Mouse (Mus musculus) mature B cell (primary cell): ENCODE data around the gene Sbno1.

Experiments
- in situ Hi-C: fragments of 300-500 bp; cut with MboI; formaldehyde crosslinking; loops from 2 replicates; pipeline ENCODE4 v1.14.3; 2019

Gene Sbno1

DNA sequence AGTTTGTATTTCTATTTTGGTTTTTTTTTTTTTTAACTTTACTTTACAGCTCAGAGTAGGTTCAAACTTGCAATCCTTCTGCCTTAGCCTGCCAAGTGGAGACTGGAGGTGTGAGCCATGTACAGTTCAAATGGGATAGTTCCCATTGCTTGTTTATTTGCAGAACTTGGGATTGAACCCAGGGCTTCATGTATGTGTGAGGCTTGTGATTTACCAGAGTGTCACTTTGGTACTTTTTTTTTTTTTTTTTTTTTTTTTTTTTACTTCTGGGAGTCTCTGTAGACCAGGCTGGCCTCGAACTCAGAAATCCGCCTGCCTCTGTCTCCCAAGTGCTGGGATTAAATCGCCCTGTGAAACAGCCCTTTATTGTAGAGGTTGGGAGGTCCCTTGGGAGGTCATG, 18.4 kb upstream of the Sbno1 start:
- in situ Hi-C loops = no loop called here

DNA sequence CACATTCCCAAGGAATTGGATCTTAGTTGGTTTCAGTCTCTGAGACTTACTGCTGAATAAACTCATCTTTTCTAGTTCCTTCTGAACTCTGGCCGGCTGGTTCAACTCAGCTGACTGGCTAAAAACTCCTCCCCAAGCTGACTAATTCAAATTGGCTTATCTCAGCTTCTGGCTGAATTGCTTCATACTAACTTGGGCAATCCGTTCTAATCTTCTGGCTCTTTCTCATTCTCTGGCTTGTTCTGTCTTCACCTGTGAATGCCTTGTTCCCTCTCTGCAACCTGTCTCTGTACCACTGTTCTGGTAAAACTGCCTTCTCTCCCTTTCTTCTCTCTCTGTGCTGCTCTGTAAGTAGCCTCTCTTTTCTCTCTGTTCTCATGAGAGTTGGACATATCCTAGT, 16.8 kb upstream of the Sbno1 start:
- in situ Hi-C loops = no loop called here

DNA sequence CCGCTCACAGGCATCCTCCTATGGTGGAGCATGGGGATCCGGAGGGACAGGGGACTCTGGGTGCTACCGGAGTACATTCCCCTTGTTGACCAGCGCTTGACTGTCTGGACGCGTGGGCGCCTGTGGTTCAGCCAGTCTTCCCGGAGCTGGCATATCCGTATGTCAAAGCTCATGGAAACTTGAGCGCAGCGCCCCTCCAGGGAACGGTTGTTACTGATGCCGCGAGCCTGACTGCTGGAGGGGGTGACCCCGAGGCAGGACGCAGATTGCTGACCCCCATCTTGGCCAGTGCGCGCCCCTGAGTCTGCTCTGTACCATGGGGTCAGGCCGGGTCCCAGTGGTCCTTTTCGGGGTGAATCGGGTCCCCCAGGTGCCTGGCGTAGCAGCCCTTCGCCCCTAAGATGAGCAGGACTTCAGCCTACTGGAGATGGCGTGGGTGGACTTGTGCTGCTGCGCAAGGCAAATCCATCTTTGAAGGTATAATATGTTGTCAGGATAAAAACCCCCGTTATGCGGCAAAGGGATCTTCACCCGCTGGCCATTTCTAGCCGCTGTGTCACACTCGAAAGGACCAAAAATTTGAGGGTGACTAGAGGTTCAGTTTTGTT, 14.4 kb upstream of the Sbno1 start:
- in situ Hi-C loops = no loop called here

DNA sequence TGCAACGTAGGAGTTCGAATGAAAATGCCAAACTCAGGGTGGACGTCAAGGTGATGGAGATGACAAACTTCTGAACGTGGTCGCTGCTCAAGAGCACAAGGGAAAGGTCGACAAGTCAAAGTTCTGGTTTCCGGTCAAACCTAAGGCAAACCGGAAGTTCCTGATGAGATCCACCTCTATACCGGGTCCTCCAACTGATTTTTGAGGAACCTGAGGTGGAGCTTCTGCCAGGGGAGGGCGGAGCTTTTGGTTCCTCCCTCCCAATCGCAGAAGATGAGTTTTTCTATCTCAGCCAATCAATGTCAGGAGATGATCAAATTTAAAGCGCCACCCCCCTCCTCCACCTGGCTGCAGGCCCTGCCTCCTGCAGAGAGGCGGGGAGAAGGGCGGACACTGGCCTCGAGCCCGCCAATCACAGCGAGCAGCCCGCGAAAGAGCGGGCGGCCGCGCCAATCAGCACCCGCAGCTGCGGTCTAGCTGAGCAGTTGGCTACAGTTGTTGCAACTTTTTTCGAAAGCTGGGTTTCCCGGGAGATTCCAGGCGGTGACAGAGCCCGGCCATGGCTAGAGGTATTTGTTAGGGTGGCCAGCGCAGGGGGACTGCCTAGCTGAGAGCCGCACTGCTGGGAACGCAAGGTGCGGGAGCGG, 13.8 kb upstream of the Sbno1 start, which contains the start of gene Kmt5a:
Kmt5a (plus strand) TSS at position 484 of the 647 bp plus-strand sequence.
- in situ Hi-C loops = loop anchor here (10.0 kb wide), 2 partner anchors 55 to 425 kb away; partner anchors contain the start of genes Ccdc92 and Zfp664

- in situ Hi-C loops = loop anchor here (10.0 kb wide), 2 partner anchors 56 to 426 kb away; partner anchors contain the start of genes Ccdc92 and Zfp664
Measured at GRCm38 (mm10) chr5:124438746-124439145, 12.9 kb upstream of the Sbno1 start.

- in situ Hi-C loops = loop anchor here (10.0 kb wide), 2 partner anchors 57 to 427 kb away; partner anchors contain the start of genes Ccdc92 and Zfp664
Measured at GRCm38 (mm10) chr5:124438229-124438628, 12.4 kb upstream of the Sbno1 start.

GRCm38 (mm10) chr5:124433048-124433447, 7.2 kb upstream of the Sbno1 start:
- in situ Hi-C loops = loop anchor here (10.0 kb wide), 2 partner anchors 62 to 432 kb away; partner anchors contain the start of genes Ccdc92 and Zfp664

GRCm38 (mm10) chr5:124432398-124433012, 6.7 kb upstream of the Sbno1 start:
- in situ Hi-C loops = loop anchor here (10.0 kb wide), 2 partner anchors 62 to 432 kb away; partner anchors contain the start of genes Ccdc92 and Zfp664

DNA sequence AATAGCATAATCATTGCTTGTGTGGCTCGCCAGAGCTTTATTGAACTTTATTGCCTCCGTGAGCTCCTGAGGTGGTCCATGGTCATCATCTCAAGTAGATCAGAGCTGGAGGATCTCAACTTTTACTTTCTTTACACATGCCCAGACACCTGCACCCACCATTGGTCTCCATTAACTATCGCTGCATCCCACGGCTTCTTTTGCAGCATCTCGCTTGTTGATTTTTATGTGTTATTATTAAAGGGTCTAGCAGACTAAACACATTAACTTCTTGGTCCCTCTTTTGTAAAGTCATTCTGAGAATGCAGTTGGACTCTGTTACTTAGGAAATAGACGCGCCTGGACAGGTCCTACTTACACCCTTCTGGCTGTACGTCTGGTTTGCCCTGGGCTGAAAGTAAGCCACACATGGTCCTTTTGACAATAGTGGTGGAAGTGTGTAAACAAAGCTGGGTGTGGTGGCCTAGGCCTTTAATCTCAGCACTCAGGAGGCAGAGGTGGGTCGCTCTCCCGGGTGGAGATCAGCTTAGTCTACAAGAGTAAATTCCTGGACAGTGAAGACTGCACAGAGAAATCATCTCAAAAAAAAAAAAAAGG, 772 bp upstream of the Sbno1 start:
- in situ Hi-C loops = loop anchor here (5.0 kb wide), 1 partner anchor 116 kb away; the partner anchor contains the start of gene Tmed2

DNA sequence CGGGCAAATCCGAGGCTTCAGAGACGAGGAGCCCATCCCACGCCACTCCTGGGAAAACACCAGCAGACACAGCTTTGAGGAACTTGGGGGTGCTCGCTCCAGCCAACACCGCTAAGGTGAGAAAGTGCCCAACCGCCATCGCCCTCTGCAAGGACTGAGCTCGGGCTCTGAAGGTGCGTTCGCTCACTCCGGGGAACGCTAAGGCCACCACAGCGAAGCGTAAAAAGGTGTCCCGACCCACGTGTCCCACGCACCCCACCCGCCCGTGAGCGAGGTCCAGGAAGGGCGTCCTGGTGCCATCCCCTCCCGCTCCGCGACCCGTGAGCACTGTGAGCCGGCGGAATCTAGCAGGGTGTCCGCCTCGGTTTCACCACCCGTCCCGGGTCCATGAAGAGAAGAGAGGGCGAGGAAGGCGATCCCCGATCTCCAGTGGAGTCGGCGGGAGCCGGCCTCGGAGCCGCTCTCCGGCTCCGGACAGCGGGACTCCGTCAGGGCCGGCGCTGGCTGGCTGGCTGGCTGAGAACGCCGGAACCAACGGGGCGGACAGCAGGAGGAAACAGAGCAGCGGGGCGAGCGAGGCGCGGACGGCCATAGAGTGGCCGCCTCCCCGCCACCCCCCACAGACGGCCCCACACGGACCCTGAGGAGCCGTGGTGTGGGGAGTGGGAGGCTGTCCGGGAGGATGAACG, 934 bp downstream of the Sbno1 start:
- in situ Hi-C loops = loop anchor here (5.0 kb wide), 1 partner anchor 117 kb away; the partner anchor contains the start of gene Tmed2

DNA sequence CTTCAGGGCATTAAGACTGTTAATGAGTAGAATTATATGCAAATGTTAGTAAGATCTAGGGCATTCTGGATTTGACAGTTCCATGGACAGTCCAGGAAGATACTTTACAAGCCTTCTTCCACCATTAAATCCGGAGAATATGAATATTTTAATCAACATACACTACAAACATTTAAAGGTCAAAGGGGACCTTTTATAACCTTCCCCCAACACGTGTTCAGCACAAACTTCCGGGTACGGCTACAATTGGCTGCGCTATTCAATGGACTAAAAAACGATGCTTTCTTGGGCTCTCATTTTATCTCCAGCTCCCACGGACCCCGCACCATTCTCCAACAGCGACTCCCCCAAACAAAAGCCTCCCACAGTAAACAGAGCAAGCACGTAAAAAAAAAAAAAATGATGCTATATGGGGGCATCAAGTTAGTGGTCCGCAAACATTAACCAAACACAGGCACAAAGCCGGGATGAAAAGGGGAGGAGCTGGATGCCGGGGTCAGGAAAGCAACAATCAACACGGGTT, 1.5 kb downstream of the Sbno1 start:
- in situ Hi-C loops = no loop called here

GRCm38 (mm10) chr5:124421786-124422185, 4.0 kb downstream of the Sbno1 start:
- in situ Hi-C loops = no loop called here

DNA sequence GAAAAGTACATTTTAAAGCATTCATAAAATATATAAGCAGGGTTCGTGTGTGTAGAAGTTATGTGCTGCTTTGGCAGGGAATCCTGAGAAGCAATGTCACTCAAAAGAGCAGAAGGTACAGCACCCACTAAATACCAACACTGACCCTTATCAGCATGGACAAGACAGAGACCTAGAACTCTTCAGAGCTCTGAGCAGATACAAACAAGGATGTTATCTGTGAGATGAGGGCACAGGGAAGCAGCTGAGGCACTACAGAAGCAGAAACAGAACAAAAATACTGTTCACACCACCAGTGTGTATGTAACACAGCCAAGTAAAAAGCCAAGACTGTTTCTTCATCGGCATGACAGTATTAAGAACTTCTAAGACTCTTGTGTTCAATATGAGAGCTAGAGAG, 6.9 kb downstream of the Sbno1 start:
- in situ Hi-C loops = no loop called here

DNA sequence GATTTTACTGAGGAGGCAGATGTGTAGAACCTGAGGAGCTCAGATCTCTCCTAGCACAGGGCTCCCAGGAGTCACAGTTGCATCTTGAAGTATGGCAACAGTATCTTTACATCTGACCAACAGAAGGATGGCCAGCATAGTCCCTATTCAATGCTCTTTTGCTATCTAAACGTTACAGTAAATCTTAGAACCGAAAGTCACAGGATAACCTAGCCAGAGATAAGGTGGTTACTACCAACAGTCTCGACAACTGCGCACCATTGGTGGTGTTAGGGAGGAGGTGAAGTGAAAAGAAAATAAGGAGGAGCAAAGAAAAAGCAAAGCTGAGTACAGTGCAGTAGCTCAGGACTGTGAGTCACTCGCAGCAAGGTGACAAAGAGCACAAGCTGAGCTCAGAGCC, 13.6 kb downstream of the Sbno1 start:
- in situ Hi-C loops = no loop called here

- in situ Hi-C loops = no loop called here
Measured at GRCm38 (mm10) chr5:124410808-124411207, 15.0 kb downstream of the Sbno1 start.

- in situ Hi-C loops = no loop called here
Measured at GRCm38 (mm10) chr5:124393726-124394125, 32.1 kb downstream of the Sbno1 start.

GRCm38 (mm10) chr5:124392412-124392811, 33.4 kb downstream of the Sbno1 start:
- in situ Hi-C loops = no loop called here

- in situ Hi-C loops = no loop called here
Measured at GRCm38 (mm10) chr5:124387932-124388331, 37.9 kb downstream of the Sbno1 start.

- in situ Hi-C loops = no loop called here
Measured at GRCm38 (mm10) chr5:124380121-124380520, 45.7 kb downstream of the Sbno1 start.

GRCm38 (mm10) chr5:124377149-124377548, 48.7 kb downstream of the Sbno1 start:
- in situ Hi-C loops = no loop called here

DNA sequence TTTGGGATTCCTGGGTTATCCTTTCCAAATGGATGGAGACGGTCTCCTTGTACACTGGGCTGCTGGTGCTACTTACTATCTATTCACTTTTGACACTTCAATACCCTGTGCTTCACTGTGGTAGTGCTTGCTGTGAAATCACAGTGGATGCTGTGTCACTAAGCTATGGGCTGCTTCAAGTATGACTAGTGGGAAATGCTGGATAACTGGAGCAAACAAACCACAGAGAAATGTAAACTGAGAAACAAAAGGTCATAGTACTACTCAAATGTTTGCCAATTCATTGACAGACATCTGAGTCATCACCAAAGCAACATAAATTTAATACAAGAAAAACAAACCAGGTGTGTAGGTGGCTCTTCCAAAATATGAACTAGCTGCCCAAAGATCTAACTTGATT, 49.4 kb downstream of the Sbno1 start:
- in situ Hi-C loops = no loop called here
